Mouse (Mus musculus): Measurements from ENCODE around the gene Olfr921.

Olfr921 gene

GRCm38 (mm10) chr9:38772768-38773167 is at the start of gene Olfr921:
TSS of gene Olfr921 (plus strand) at chr9:38773068.
- in situ Hi-C loops (cut with MboI; ENCODE audit: low pct_unique_long_range_greater_than_20kb in 1 of 2, low sequenced_read_pairs in 2 of 2, unreplicated experiment in 1 of 2) = no loop called here

DNA sequence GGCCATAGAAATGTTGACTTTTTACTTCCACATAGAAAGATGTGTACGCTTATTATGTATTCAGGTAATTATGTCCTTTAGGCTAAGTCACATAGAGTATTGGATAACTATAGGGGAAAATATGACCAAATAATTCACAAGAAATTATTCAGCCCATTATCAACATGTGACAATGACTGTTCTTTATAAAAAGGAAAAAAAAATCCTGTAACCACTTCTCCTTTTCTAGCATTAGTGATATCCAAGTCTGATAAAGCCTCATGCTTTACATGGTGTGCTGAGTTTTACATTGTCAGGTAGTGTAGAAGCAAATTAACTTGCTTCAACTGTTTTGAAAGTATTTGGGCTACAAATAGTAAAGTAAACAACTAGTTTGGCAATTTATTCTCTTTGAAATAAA is 48.8 kb upstream of the Olfr921 start:
- in situ Hi-C loops (cut with MboI; ENCODE audit: low pct_unique_long_range_greater_than_20kb in 1 of 2, low sequenced_read_pairs in 2 of 2, unreplicated experiment in 1 of 2) = no loop called here

DNA sequence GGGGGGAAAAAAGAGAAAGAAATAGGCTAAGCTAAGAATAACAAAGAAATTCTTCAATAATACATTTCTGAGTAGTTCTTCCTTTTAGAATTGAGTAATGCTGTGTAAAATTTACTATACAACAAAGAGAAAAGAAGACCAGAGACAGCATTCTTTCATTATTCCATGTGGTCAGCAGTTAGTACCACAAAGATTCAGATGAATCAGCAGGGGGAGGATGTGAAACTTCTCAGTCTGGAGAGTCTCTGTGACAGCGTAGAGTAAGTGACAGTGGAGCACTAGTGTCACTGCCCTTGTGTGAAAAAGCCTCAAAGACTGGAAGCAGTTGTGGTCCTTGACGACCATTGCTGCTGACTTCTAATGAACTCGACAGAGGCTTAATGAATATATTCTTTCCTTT is 44.6 kb upstream of the Olfr921 start:
- in situ Hi-C loops (cut with MboI; ENCODE audit: low pct_unique_long_range_greater_than_20kb in 1 of 2, low sequenced_read_pairs in 2 of 2, unreplicated experiment in 1 of 2) = no loop called here

DNA sequence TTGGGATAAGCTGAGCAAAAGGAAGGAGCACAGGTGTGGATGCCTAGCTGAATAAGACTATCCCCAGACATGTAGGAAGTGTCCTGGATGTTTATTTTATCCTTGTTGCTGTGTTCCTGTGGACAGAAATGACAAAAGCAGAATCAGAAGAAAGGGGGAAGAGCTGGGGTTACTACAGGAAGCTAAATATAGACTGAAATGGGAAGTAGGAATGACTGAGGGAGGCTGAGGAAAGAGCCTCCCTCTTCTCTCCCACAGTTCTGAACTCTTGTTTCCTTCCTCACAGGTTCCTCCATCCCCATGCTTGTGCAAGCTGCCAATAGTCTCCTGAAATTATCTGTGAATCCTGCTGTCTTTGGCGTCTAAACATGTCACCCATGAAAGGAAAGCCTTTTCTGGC is 31.5 kb upstream of the Olfr921 start:
- in situ Hi-C loops (cut with MboI; ENCODE audit: low pct_unique_long_range_greater_than_20kb in 1 of 2, low sequenced_read_pairs in 2 of 2, unreplicated experiment in 1 of 2) = no loop called here

DNA sequence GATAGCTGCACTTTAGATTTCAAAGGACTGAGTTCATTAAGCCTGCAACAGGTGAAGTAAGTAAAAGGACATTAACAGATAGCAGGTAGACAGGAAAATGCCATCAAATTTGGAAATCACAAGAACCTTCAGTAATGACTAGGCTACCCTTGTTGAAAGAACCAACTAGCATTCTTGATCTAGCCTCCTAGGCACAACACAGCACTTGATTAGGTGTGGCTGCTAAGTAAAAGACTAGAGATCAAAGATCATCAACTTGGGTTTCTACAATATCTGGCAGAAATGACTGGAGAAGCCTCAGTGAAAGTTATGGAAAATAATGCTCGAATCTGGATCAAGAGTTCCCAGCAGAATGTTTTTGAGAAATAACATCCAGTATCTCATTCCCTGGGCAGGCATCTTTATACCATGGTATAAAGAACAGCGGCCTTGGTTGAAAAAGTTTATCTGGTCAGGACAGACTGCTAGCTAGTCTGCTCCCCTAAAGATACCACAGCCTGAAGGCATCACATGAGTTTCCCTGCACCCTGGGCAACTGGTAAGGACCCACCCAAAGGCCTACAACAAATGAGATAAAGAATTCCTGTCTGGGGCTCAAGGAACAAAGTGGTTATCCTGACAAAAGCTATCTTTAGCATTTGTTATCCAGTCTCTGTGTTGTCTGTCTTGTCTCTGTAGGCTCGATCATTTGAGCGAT is 28.1 kb upstream of the Olfr921 start:
- in situ Hi-C loops (cut with MboI; ENCODE audit: low pct_unique_long_range_greater_than_20kb in 1 of 2, low sequenced_read_pairs in 2 of 2, unreplicated experiment in 1 of 2) = no loop called here

GRCm38 (mm10) chr9:38751999-38752398 is 20.9 kb upstream of the Olfr921 start, which contains the start of gene Olfr920:
TSS of gene Olfr920 (plus strand) at chr9:38752299.
- in situ Hi-C loops (cut with MboI; ENCODE audit: low pct_unique_long_range_greater_than_20kb in 1 of 2, low sequenced_read_pairs in 2 of 2, unreplicated experiment in 1 of 2) = no loop called here

- in situ Hi-C loops (cut with MboI; ENCODE audit: low pct_unique_long_range_greater_than_20kb in 1 of 2, low sequenced_read_pairs in 2 of 2, unreplicated experiment in 1 of 2) = no loop called here
Measured at GRCm38 (mm10) chr9:38792689-38793088, 19.8 kb downstream of the Olfr921 start.

DNA sequence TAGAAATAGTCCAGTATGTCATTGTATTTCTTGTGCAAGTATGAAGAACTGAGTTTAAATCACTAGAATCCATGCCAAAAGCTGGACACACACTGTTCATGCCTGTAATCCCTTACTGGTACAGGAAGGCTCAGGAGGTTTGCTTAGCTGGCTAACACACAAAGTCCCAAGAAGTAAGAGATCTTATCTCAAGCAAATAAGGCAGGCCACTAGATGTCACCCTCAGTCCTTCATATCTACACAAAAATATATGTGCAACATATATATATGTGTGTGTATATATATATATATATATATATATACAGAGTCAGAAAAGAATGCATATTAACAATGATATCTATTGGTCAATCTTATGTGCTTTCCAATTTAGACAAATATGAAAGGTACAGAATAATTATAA is 32.8 kb downstream of the Olfr921 start:
- in situ Hi-C loops (cut with MboI; ENCODE audit: low pct_unique_long_range_greater_than_20kb in 1 of 2, low sequenced_read_pairs in 2 of 2, unreplicated experiment in 1 of 2) = no loop called here

GRCm38 (mm10) chr9:38814314-38814713 is 41.4 kb downstream of the Olfr921 start, which contains the start of gene Olfr922:
TSS of gene Olfr922 (plus strand) at chr9:38814614.
- in situ Hi-C loops (cut with MboI; ENCODE audit: low pct_unique_long_range_greater_than_20kb in 1 of 2, low sequenced_read_pairs in 2 of 2, unreplicated experiment in 1 of 2) = no loop called here

- in situ Hi-C loops (cut with MboI; ENCODE audit: low pct_unique_long_range_greater_than_20kb in 1 of 2, low sequenced_read_pairs in 2 of 2, unreplicated experiment in 1 of 2) = no loop called here
Measured at GRCm38 (mm10) chr9:38815458-38815986, 42.7 kb downstream of the Olfr921 start.

GRCm38 (mm10) chr9:38826245-38826644 is 53.4 kb downstream of the Olfr921 start, which contains the start of gene Olfr923:
TSS of gene Olfr923 (plus strand) at chr9:38826545.
- in situ Hi-C loops (cut with MboI; ENCODE audit: low pct_unique_long_range_greater_than_20kb in 1 of 2, low sequenced_read_pairs in 2 of 2, unreplicated experiment in 1 of 2) = no loop called here
